Mouse (Mus musculus): ENCODE results near the gene Gjb5.

Gjb5 gene

DNA sequence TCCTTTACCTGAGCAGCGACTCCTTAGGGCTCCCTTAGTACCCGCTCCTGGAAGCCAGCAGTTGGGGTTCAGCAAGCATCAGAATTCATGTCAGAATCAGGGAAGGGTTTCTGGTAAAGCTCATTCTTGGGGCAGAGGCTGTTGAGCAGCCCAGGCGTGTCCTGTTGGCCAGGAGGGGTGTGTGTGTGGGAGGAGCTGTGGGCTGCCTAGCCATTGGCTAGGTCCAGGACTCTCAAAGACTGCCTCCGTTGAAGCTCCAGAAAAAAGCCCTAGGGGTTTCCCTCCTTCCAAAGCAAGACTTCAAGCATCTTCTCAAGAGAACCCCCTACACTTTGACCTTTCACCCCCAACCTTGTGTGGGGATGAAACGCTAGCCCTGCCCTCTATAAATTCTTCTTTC lies at the start of gene Gjb5:
Gene Gjb5, minus strand, starts transcription at position 164 of the 400 bp plus-strand sequence.
- DNase-seq, result no peak

GRCm38 (mm10) chr4:127402614-127403013 lies 44.6 kb upstream of the Gjb5 start:
- no peak for DNase-seq

DNA sequence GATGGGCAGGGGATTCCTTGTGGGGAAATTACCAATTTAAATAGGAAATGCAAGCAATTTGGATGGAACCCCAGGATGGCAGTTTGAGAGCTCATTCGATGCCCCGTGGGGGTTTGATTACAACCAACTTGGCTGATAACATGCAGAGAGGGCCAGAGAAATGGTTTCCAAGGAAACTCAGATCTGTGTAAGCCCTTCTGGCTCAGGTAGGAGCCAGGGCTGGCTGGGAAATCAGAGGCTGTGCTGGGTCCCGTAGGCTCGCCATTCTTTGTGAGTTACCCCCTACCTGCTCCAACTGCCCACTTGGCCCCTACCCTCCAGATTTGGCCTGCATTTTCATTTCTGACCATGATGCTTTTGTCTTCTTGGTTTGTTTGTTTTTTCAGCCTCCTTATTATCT lies 44.2 kb upstream of the Gjb5 start:
- no peak for DNase-seq

DNA sequence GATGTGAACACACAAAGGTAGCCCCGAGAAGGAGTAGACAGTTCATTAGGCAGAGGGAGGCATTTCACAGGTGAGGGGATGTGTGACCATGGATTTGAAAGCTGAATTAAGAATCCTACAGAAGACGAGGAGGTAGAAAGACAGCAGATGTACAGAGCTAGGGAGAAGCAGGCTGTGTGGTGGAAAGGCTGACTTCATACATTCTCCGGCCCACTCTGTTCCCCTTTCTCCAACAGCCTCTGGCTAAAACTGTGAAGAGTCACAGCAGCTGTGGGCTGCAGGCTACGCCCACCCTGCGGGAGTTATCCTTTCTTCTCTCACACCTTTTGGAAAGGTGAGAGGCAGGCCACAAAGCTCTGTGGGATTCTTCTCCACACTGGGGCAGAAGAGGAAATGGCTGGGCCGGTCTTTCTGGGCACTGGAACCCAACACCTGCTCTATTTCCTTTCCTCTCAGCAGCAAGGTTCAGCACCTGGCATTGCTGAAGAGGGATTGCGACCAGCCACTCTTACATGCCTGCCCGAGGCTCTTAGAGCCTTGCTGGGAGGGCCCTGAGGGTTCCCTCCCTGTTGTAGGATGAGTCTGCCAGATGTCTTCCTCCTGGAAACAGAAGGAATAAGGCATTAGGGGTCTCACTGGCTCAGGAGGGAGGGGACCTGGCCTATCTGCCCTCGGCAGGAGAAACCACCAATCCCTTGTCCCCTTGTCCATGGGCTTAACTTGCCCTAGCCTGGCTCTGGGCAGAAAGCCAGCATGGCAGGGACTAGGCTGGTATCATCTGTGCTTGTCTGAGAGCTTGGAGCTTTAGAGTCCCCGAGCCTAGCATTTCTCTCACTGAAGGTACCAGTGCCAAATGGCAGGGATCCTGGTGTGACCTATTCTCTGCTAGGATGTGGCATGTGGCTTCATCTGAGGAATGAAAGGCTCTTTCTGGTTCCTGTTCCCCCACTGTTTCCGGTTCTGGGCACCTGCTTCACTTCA lies 42.5 kb upstream of the Gjb5 start:
- DNase-seq, result no peak

DNA sequence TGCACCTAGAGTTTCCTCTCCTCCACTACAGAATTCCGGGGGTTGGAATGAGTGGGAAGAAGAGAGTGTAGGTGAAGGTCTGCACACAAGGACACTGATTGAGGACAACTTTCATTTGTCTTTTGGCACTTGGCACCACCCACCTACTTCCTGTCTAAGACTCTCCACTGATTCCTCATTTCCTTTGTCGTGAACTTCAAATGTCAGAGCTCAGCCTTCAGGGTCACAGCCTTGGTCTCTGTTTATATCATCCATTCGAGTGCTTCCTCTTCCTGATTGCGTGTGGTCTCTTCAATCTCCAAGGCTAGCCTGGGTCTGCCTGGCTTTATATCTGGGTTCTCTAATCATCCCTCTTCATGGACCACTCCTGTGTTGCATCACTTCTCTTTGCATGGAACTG lies 37.6 kb upstream of the Gjb5 start:
- DNase-seq, result no peak

GRCm38 (mm10) chr4:127389645-127390044 lies 31.7 kb upstream of the Gjb5 start:
- no peak for DNase-seq

GRCm38 (mm10) chr4:127377344-127377743 lies 19.4 kb upstream of the Gjb5 start:
- peak in 1 of 2 experiments; percentile 42 for DNase-seq

- DNase-seq, result no peak
Observed at GRCm38 (mm10) chr4:127375541-127376177, 17.7 kb upstream of the Gjb5 start.

DNA sequence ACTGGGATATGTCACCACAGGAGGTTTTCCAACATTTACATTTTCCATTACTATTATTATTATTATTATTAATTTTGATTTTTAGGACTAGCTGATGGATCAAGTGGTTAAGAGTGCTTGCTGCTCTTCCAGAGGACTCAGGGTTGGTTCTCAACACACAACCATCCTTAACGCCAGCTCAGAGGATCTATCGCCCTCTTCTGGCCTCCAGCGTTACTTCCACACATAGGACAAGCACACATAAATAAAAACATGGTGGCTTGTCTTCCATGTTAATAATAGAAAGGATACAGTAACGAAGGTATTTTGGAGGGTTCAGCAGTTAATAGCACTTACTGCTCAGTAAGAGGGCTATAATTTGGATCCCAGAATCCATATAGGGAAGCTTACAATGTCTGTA lies 16.7 kb upstream of the Gjb5 start:
- no peak for DNase-seq

- DNase-seq, result peak in 1 of 2 experiments; percentile 11
Observed at GRCm38 (mm10) chr4:127373491-127373890, 15.5 kb upstream of the Gjb5 start.

GRCm38 (mm10) chr4:127371546-127371945 lies 13.6 kb upstream of the Gjb5 start:
- no peak for DNase-seq

- DNase-seq, result peak in 1 of 2 experiments; percentile 21
Observed at GRCm38 (mm10) chr4:127370447-127370846, 12.5 kb upstream of the Gjb5 start.

- peak; percentile 29 to 81 for DNase-seq
Observed at GRCm38 (mm10) chr4:127368379-127368973, 10.5 kb upstream of the Gjb5 start.

GRCm38 (mm10) chr4:127365834-127366233 lies 7.9 kb upstream of the Gjb5 start:
- DNase-seq, result no peak

GRCm38 (mm10) chr4:127365433-127365832 lies 7.5 kb upstream of the Gjb5 start:
- no peak for DNase-seq

DNA sequence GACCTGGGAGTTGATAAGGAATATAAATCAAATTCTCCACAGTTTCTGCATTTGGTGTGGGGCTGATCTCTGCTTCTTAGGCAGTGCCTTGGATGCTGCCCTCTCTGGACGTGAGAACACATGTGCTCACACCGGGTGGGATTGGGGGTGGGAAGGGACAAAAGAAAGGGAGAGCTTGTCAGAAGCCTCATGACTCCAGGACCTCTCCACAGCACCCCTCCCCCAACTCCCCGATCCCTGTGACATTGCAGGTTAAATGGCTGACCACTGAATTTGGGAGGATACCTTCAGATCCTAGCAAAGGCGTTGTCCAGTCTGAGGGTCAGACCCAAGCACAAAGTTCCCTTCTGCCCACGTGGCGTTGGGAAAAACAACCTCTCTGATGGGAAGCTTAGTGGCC lies 6.5 kb upstream of the Gjb5 start:
- peak in 1 of 2 experiments; percentile 6 for DNase-seq

- DNase-seq, result peak in 1 of 2 experiments; percentile 23
Observed at GRCm38 (mm10) chr4:127363331-127363730, 5.3 kb upstream of the Gjb5 start.

- no peak for DNase-seq
Observed at GRCm38 (mm10) chr4:127362520-127362919, 4.5 kb upstream of the Gjb5 start.

DNA sequence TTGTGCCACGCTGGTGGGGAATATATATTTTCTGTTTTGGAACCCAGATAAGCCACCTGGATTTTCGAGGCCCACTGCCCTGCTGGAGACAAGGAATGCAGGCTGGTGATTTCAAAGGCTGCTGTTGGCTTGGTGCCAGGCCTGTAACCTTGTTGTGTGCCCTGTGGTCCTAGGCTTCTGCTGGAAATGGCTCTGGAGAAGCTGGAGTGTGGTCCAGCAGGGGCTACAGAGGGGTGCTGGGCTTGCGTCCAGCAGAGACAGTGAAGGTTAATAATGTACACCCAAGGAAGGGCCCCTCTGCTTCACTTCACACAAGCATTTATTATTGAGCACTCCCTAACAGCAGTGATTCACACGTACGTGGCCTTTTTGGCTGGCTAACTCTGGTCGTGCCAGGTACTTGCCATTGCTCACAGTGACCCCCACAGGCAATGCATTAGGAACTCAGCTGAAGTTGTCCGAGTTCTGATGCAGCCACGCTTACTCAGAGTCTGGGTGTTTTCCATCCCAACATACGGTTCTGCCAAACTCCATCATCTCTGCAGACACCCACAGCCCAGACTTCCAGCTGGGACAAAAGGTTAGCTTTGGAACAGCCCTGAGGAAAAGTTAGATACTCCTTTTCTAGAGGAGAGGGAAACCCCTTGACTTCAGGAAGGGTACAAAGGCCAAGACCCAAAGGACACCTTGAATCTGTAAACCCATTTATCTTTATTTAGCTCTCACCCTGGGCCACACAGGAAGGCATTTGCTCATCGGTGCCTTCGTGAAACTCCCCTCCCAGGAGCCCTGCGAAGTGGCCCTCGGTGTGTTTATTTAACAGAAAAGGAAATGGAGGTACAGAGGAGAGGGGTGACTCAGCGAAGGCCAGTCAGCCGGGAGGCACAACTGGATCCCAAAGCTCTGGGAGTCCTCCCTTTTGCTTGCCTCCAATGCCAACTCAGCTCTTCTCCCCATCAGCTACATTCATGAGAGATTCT lies 3.2 kb downstream of the Gjb5 start:
- peak; percentile 9 to 47 for DNase-seq

GRCm38 (mm10) chr4:127353951-127354438 lies 4.0 kb downstream of the Gjb5 start, which contains the start of gene Gjb4:
TSS of gene Gjb4 (minus strand) at chr4:127354081.
- no peak for DNase-seq

- DNase-seq, result no peak
Observed at GRCm38 (mm10) chr4:127352594-127352993, 5.4 kb downstream of the Gjb5 start.
